Mouse (Mus musculus) liver, adult 2 months (tissue): ENCODE measurements around the gene C530008M17Rik.

Experiments used
- CTCF ChIP-seq: fragments of 200-500 bp; IDR thresholded peaks from 2 replicates; pipeline ENCODE4 v1.5.1; 2011; ENCODE audit warnings: low read depth, low read length, control low read depth
- POLR2A ChIP-seq: fragments of 200-500 bp; IDR thresholded peaks from 2 replicates; pipeline ENCODE4 v1.6.1; 2011; ENCODE audit warnings: low read length, control low read depth; ENCODE audit not compliant: insufficient read depth; ENCODE audit errors: extremely low read depth

DNA sequence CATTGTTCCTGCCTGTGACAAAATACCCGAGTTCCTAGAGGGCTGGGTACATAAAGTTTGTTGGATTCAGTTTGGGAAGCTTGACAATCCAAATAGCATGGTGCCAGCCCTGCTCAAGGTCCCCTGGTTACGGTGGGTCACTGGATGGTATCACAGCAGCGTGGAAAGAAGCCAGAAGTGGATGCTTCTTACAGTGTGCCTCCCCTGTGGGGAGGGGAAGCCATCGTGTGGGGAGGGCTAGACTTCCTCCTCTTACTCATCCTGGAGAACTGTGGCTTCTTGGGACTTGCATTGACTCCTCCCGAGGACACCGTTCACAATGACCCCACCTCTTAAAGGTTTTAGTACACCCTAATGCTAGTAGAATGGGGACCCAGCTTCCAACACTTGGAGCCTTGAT is 183.5 kb downstream of the C530008M17Rik start:
- no peak for TF ChIP-seq CTCF
- TF ChIP-seq POLR2A, result no peak
